Mouse (Mus musculus) embryonic facial prominence, embryonic 12.5 days (tissue): ENCODE data around the gene Slco1a6. TPM values are rescaled to one million over a fixed set of nuclear protein-coding genes. Genes with fewer than 3 reads are reported as not detected.
"Not testable (repeated sequence)": the region's sequence is repeated elsewhere in the genome, so short reads cannot be mapped to it uniquely, and the experiment has no call there.

Experiments
- ATAC-seq: fragments of 200-750 bp; cut with Nextera tagmentation; 2 replicates; pipeline ENCODE4 v1.8.0; 2017; ENCODE audit not compliant: insufficient number of reproducible peaks, insufficient read depth, low FRiP score, low TSS enrichment
- H3K27ac ChIP-seq: fragments of 300-500 bp; sonication (generic); 2 replicates; pipeline ENCODE4 v1.5.1; 2016; ENCODE audit warnings: mild to moderate bottlenecking
- H3K27me3 ChIP-seq: fragments of 300-500 bp; sonication (generic); 2 replicates; pipeline ENCODE4 v1.6.1; 2016; ENCODE audit warnings: mild to moderate bottlenecking, moderate library complexity
- H3K36me3 ChIP-seq: fragments of 300-500 bp; sonication (generic); 2 replicates; pipeline ENCODE4 v1.6.1; 2016; ENCODE audit warnings: mild to moderate bottlenecking
- H3K4me1 ChIP-seq: fragments of 300-500 bp; sonication (generic); 2 replicates; pipeline ENCODE4 v1.6.1; 2016
- H3K4me2 ChIP-seq: fragments of 300-500 bp; sonication (generic); replicated peaks from 2 replicates; pipeline ENCODE4 v1.6.1; 2016; ENCODE audit warnings: mild to moderate bottlenecking, moderate library complexity
- H3K4me3 ChIP-seq: fragments of 300-500 bp; sonication (generic); 2 replicates; pipeline ENCODE4 v1.5.1; 2016; ENCODE audit warnings: mild to moderate bottlenecking
- H3K9ac ChIP-seq: fragments of 300-500 bp; sonication (generic); 2 replicates; pipeline ENCODE4 v1.6.1; 2016; ENCODE audit warnings: mild to moderate bottlenecking, moderate library complexity
- H3K9me3 ChIP-seq: fragments of 300-500 bp; sonication (generic); 2 replicates; pipeline ENCODE4 v1.6.1; 2016; ENCODE audit warnings: mild to moderate bottlenecking, moderate library complexity
- WGBS: fragments of 180-500 bp; shearing (Covaris S2); methylation state at CpG from one replicate; pipeline ENCODE4 v1.1.7; 2016; 5-methylcytosine and 5-hydroxymethylcytosine counted together
- polyA plus RNA-seq: library from polyadenylated mRNA; unstranded; fragments of >200 nt; fragmentation: Nextera tagmentation; extraction: Ambion mirVana; gene quantifications from 2 replicates; pipeline ENCODE4 v1.2.1, GENCODE M21; 2016

The Slco1a6 gene
- polyA plus RNA-seq, 1 experiment from 2014 or later: not detected

DNA sequence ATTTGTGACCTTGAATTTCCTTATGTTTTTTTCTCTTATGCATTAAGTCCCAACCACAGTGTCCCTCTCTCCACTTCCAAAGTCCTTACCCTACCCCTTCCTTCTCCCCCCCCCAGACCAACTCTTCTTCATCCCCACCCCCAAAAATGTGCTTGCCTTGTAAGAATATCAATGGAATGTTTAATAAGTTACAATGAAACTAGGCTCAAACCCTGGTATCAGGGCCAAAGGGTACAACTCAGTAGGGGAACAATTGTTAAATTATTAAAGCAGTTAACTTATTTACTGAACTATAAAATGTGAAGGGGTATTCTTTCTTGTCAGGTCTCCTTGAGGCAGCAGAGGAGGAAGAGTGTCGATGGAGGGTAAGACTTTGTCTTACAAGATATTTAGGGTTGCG lies 47.1 kb downstream of the Slco1a6 start:
- Histone ChIP-seq H3K36me3 (no peaks in the 10 kb centered on the region), H3K27me3 (no peaks in the 10 kb centered on the region), H3K9ac (no peak overlapping the region), H3K4me3 (no peak overlapping the region), H3K4me2 (no peak overlapping the region), H3K27ac (no peak overlapping the region), H3K9me3 (no peaks in the 10 kb centered on the region), H3K4me1 (no peaks in the 10 kb centered on the region)
- 84% methylated on average over 2 of the region's 2 CpGs for WGBS
- ATAC-seq: no peak

DNA sequence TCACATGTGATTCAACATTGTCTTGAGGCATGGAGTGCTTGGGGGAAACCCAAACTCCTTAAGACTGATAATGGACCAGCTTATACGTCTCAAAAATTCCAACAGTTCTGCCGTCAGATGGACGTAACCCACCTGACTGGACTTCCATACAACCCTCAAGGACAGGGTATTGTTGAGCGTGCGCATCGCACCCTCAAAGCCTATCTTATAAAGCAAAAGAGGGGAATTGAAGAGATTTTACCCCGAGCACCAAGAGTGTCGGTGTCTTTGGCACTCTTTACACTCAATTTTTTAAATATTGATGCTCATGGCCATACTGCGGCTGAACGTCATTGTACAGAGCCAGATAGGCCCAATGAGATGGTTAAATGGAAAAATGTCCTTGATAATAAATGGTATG lies 54.2 kb downstream of the Slco1a6 start:
- not testable (repeated sequence) for H3K27ac ChIP-seq, H3K4me2 ChIP-seq, H3K4me3 ChIP-seq, H3K9ac ChIP-seq, H3K4me1 ChIP-seq, H3K36me3 ChIP-seq, H3K9me3 ChIP-seq, ATAC-seq, H3K27me3 ChIP-seq
- WGBS: 95% methylated on average over 6 of the region's 10 CpGs

DNA sequence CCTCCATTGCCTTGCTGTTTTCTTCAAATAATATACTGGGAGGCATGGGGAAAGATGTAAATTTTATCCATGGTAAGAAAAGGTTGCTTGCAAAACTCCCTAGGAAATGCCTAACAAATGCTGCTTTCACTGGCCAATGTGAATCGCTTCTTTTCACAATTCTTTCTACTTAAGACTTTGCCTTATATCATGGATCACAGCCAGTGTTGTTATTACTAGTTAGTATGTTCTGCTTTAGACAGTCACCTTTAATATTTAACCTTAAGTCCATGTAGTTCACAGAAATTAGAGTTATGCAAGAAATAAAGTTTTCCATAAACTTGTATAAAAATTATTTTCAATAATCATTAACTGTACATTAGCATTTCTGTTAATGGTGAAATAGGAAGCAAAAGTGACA lies 60.0 kb downstream of the Slco1a6 start:
- no peak for ATAC-seq
- H3K9me3 ChIP-seq: no peaks in the 10 kb centered on the region
- H3K4me1 ChIP-seq: no peaks in the 10 kb centered on the region
- H3K27ac ChIP-seq: no peak overlapping the region
- H3K4me3 ChIP-seq: no peak overlapping the region
- H3K27me3 ChIP-seq: no peaks in the 10 kb centered on the region
- H3K4me2 ChIP-seq: no peak overlapping the region
- 90% methylated on average over 1 of the region's 1 CpGs for WGBS
- no peak overlapping the region for H3K9ac ChIP-seq
- no peaks in the 10 kb centered on the region for H3K36me3 ChIP-seq

DNA sequence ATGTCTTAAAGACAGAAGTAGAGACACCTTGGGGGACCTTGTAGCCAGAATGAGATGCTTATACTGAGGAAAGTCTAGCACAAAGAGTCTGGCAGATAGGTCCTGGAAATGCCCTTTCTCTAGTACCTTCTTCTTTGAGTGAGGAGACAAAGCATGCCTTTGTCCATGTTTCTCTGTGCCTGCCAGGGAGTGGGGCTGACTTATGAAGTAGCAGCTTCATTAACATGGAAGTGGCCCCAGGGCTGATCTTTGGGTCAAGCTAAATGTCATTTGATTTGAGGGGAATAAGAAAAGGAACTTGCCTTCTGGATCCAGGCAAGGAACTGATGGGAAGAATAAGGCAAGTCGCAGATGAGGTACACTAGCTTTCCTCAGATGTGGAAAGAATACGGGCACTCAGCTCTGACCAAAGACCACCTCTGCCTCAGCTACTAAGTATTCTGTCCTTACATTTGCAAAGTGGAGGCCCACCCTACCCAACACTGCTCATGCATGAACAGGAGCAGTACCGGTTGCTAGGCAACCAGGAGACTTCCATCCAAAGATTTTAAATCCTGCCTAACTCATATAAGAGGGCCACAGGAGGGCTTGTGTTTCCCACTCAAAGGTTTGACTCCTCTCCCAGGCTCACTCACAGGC lies 96.5 kb downstream of the Slco1a6 start:
- no peak overlapping the region for H3K9ac ChIP-seq
- no peaks in the 10 kb centered on the region for H3K4me1 ChIP-seq
- no peak overlapping the region for H3K4me2 ChIP-seq
- no peaks in the 10 kb centered on the region for H3K36me3 ChIP-seq
- 51% methylated on average over 3 of the region's 3 CpGs for whole genome bisulfite sequencing
- no peak overlapping the region for H3K4me3 ChIP-seq
- H3K9me3 ChIP-seq: no peaks in the 10 kb centered on the region
- 0 out of 2 replicates have a peak, but pooled peaks have one; percentile 60 for ATAC-seq
- H3K27me3 ChIP-seq: no peaks in the 10 kb centered on the region
- no peak overlapping the region for H3K27ac ChIP-seq

DNA sequence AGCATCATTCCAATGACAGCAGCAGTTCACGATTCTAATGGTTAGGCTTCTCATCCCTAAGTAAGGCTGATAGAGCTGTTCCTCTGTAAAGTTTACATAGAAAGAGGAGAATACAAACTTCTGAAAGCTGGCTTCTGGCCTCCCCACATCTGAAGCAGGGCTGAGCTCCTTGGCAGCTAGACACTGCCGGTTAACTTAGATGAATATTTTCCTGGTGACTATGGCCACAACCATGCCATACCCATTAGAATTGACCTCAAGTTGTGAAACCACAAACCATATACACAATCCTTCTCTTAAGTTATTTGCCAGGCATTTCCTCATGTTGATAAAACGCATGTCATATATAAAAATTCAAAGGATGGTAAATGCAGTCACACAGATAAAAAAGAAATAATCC lies 117.2 kb downstream of the Slco1a6 start:
- 86% methylated on average over 3 of the region's 3 CpGs for WGBS

DNA sequence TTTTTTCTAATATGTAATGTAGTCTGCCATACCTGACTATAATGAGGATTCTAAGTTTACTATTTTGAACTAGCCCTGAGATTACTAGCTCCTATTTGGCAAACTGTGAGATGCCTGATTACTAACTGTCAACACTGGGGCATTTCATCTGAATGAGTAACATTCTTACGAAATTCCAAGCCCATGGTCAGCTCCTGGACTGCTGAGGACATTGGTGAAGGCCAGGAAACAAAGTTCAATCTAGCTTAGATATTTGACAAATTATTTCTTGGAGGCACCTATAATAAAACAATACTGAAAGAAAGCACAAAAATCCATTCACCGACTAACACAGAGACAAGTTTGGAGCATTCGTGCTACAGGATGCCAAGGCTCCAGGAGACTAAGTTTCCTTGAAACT lies 150.0 kb downstream of the Slco1a6 start:
- H3K27me3 ChIP-seq, H3K4me2 ChIP-seq, H3K4me3 ChIP-seq, H3K27ac ChIP-seq, H3K36me3 ChIP-seq, ATAC-seq, H3K4me1 ChIP-seq, H3K9me3 ChIP-seq, H3K9ac ChIP-seq: not testable (repeated sequence)
- WGBS: 82% methylated on average over 3 of the region's 3 CpGs

More for the DNA sequence above, 117.2 kb downstream of the Slco1a6 start:
- Histone ChIP-seq H3K4me1 (no peaks in the 10 kb centered on the region), H3K9me3 (no peaks in the 10 kb centered on the region), H3K4me3 (no peak overlapping the region), H3K27ac (no peak overlapping the region), H3K36me3 (no peaks in the 10 kb centered on the region), H3K27me3 (no peaks in the 10 kb centered on the region), H3K4me2 (no peak overlapping the region), H3K9ac (no peak overlapping the region)
- ATAC-seq: no peak

DNA sequence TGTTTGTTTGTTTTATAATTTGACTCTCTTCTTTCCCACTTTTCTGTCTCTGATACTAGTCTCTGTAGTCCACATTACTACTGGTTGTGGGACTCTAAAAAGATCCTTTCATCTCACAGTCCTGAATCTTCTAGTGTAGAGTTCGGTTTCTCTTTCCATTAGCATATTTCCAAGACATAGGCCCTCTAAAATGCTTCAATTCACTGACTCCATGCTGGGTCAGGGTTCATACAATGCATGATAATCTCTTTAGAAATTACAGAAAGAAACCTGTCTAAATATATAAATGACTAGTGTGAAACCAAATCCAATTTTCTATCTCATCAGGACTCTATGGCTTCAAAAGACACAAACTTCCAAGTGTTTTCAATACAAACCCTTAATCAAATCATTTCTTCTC lies 160.6 kb downstream of the Slco1a6 start:
- Histone ChIP-seq H3K27ac (no peak overlapping the region), H3K4me3 (no peak overlapping the region), H3K36me3 (no peaks in the 10 kb centered on the region), H3K9me3 (no peaks in the 10 kb centered on the region), H3K27me3 (no peaks in the 10 kb centered on the region), H3K4me2 (no peak overlapping the region), H3K4me1 (no peaks in the 10 kb centered on the region), H3K9ac (no peak overlapping the region)
- WGBS: 92% methylated on average over 1 of the region's 1 CpGs
- ATAC-seq: no peak

DNA sequence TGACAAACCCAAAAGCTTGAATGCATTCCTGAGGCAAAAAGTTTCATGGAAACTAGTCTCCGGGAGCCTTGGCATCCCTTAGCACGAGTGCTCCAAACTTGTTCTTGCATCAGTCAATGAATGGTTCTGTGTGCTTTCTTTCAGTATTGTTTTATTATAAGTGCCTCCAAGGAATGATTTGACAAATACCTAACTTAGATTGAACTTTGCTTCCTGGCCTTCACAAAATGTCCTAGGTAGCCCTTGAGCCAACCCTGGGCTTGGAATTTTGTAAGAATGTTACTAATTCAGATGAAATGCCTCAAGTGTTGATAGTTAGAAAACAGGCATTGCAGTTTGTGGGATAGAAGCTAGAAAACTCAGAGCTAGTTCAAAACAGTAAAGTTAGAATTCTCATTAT lies 162.6 kb downstream of the Slco1a6 start:
- H3K27ac ChIP-seq: no peak overlapping the region
- H3K4me2 ChIP-seq: no peak overlapping the region
- no peaks in the 10 kb centered on the region for H3K36me3 ChIP-seq
- ATAC-seq: no peak
- 91% methylated on average over 2 of the region's 2 CpGs for WGBS
- H3K9me3 ChIP-seq: no peaks in the 10 kb centered on the region
- H3K4me3 ChIP-seq: no peak overlapping the region
- no peaks in the 10 kb centered on the region for H3K4me1 ChIP-seq
- H3K27me3 ChIP-seq: no peaks in the 10 kb centered on the region
- no peak overlapping the region for H3K9ac ChIP-seq

DNA sequence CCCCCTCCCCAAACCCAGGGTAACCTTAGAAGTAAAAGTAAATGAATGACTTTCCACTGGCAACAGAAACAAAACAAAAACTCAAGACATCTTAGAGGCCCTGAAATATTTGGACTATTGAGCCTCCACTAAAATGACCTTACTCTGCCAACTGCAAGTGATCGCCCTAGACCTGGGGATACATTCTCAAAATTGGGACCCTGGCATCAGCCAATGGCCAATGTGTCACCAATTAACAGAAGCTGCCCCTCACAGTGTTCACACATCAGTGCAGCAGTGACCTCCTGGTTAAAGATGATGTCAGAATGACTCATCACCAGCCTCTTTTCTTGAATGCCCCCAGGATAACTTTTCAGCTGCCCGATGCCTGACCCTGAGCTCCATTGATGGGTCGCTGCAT lies 166.4 kb downstream of the Slco1a6 start:
- H3K36me3 ChIP-seq: no peaks in the 10 kb centered on the region
- ATAC-seq: no peak
- no peak overlapping the region for H3K9ac ChIP-seq
- H3K4me3 ChIP-seq: no peak overlapping the region
- no peak overlapping the region for H3K27ac ChIP-seq
- no peaks in the 10 kb centered on the region for H3K27me3 ChIP-seq
- H3K9me3 ChIP-seq: no peaks in the 10 kb centered on the region
- H3K4me2 ChIP-seq: no peak overlapping the region
- WGBS: 89% methylated on average over 3 of the region's 3 CpGs
- no peaks in the 10 kb centered on the region for H3K4me1 ChIP-seq

DNA sequence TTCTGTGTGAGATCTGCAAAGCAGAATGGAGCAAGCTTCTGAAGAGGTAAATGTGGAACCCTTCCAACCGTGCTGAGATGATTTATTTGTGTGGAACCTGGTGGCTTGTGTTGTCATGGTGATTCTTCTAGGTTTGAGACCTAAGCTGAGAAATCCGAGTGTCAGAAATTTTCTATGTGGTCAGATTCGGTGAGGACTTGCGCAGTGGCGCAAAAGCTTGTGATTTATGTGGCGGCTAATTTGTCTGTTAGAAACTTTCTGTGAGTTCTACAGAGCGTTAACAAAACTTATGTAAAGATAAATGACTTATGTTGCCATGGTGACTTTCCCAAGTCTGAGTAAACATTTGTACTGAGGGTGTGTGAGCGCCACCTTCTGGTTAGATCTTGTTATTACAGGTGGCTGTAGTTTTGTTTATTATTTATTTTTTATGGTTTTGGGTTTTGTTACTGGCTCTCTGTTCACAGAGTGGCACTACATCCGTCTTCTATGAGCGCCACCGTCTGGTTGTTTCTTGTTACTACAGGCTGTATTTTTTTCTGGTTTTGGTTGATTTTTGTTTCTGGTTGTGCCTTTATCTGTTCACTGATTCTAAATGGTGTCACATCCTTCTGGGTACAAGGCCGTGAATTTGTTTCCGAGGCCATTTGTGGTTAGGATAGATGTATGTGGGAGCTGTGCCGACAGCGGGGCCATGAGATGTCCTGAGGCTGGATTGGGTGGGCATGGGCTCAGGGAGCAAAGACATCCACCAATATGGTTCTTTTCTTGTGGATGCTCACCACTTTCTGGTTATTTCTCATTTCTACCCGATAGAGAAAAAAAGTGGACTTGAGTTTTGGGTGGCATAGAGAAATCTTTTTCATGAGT lies 167.8 kb downstream of the Slco1a6 start:
- WGBS: 61% methylated on average over 16 of the region's 16 CpGs

DNA sequence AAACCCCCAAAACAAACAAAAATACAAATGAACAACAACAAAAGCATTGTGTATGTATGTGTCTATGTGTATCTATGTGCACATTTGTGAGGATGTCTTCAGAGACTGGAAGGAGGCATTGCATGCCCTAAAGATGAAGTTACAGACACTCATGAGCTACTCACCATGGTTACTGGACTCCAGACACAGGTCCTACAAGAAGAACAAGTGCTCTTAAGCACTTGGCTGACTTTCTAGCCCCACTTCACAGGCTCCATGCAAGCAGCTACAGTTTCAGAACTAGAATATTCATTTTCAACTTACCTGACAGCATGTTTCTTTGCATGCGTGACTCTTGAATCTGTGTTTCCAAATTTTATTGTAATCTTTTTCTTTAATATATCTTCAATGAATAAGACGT lies 172.6 kb downstream of the Slco1a6 start:
- no peaks in the 10 kb centered on the region for H3K4me1 ChIP-seq

More for the DNA sequence above, 167.8 kb downstream of the Slco1a6 start:
- Histone ChIP-seq H3K27ac (no peak overlapping the region), H3K9ac (no peak overlapping the region), H3K4me2 (no peak overlapping the region), H3K4me1 (no peaks in the 10 kb centered on the region), H3K4me3 (no peak overlapping the region), H3K27me3 (no peaks in the 10 kb centered on the region), H3K36me3 (no peaks in the 10 kb centered on the region), H3K9me3 (no peaks in the 10 kb centered on the region)
- no peak for ATAC-seq

More for the DNA sequence above, 172.6 kb downstream of the Slco1a6 start:
- Histone ChIP-seq H3K27me3 (no peaks in the 10 kb centered on the region), H3K9me3 (no peaks in the 10 kb centered on the region), H3K27ac (no peak overlapping the region), H3K9ac (no peak overlapping the region), H3K4me2 (no peak overlapping the region), H3K4me3 (no peak overlapping the region), H3K36me3 (no peaks in the 10 kb centered on the region)
- ATAC-seq: no peak
- WGBS: 78% methylated on average over 2 of the region's 2 CpGs
